Mouse (Mus musculus) right cerebral cortex, adult 18-20 months (tissue): Measurements from ENCODE around the gene Parp16.
"Not testable (repeated sequence)": the region's sequence is repeated elsewhere in the genome, so short reads cannot be mapped to it uniquely, and the experiment has no call there.

Source experiments
- DNase-seq: peaks from one replicate; pipeline ENCODE4 v3.0.0; 2022; ENCODE audit warnings: mixed read lengths

The Parp16 gene

DNA sequence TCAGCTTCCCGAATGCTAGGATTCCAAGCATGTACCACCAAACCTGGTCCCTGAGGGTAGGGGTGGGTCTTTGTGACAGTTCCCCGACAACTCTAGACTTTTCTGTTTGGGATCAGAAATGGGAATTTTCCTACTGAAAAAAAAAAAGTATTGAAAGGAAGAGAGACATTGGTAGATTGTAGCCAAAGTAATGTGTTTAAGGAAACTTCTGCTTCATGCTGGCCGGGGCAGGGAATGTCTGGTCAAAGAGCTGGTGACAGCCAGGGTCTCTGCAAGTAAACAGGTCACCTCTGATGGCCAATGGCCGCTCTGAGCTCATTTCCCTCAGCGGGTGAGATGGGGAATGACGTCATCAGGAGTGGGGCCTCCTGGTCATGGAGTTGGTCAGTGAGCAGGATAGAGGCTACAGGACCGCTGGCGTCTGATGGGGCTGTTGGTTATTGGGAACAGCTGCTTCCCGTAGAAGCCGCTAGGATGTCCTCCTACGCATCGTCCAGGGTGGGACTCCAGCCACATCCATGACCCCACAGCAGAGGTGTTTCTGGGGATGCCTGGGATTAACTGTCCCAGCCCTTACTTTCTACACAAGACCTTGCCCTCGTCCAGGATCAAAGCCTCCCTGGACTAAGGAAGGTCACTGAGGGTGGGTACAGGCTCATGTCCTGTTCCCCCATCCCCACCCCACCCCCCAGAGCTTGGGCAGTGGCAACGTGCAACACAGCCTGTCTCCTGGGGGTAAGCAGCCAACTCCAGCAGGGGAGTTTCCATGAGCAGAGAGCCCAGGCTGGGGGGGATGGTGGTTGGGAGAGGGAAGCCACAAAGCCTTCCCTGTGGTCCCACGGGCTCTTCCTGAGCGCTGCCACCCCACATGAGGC, 52.6 kb downstream of the Parp16 start:
- no peak for DNase-seq

GRCm38 (mm10) chr9:65248377-65248690, 53.2 kb downstream of the Parp16 start:
- DNase-seq, result no peak

GRCm38 (mm10) chr9:65252026-65252425, 56.9 kb downstream of the Parp16 start:
- no peak for DNase-seq

- no peak for DNase-seq
Observed at GRCm38 (mm10) chr9:65255906-65256600, 60.9 kb downstream of the Parp16 start.

- no peak for DNase-seq
Observed at GRCm38 (mm10) chr9:65257218-65257910, 62.2 kb downstream of the Parp16 start.

DNA sequence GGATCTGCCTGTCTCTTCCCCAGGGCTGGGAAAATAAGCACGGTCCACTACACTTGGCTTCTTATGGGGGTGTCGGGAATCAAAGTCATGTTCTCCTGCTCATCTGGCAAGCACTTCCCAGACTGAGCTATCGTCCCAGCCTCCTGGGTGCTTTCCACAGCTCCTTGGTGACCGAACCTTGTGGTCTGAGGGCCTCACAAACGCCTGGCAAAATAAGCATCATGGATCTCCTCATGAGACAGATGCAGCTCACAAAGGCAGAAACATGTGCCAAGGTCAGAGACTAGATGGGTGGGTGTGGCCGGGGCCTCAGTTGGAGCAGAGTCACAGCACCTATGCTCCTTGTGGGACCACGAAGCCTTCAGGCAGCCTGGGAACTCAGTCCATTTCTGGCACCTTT, 64.2 kb downstream of the Parp16 start:
- no peak for DNase-seq

GRCm38 (mm10) chr9:65261591-65262230, 66.6 kb downstream of the Parp16 start:
- no peak for DNase-seq

GRCm38 (mm10) chr9:65262641-65263120, 67.5 kb downstream of the Parp16 start:
- DNase-seq, result no peak

GRCm38 (mm10) chr9:65264959-65265358, 69.8 kb downstream of the Parp16 start, which contains the start of gene Cilp:
Gene Cilp (plus strand): TSS chr9:65265180.
- DNase-seq, result no peak

DNA sequence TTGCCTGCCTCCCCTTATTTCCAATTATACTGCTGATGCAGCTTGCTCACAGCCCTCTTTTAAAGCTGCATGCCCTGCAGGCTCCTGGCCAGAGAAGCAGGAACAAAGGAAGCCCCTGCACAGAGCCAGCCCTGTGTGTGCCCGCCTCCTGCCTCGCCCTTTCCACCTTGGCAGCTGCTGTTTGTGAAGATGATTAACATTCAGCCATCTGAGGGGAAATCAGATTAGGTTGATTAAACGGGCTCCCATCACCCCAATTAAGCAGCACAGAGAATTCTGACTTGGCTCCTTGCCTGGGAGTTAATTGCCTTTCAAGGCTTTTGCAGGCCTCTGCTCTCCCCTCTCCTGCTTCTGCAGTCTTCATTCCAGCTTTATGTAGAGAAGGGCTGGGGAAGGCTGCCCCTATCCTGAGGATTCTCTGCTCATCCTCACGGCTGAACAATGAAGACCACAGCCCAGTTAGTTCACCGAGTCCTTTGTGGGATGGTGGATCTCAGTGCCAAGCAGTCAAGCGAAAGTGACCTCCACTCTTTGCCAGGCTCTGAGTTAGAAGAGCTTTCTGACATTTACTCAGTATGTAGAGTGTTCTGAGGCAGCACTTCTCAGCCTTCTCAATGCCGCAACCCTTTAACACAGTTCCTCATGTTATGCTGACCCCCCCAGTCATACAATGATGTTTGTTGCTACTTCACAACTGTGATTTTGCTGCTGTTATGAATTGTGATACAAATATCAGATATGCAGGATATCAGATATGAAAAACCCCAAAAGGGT, 72.8 kb downstream of the Parp16 start:
- peak; percentile 28 for DNase-seq

DNA sequence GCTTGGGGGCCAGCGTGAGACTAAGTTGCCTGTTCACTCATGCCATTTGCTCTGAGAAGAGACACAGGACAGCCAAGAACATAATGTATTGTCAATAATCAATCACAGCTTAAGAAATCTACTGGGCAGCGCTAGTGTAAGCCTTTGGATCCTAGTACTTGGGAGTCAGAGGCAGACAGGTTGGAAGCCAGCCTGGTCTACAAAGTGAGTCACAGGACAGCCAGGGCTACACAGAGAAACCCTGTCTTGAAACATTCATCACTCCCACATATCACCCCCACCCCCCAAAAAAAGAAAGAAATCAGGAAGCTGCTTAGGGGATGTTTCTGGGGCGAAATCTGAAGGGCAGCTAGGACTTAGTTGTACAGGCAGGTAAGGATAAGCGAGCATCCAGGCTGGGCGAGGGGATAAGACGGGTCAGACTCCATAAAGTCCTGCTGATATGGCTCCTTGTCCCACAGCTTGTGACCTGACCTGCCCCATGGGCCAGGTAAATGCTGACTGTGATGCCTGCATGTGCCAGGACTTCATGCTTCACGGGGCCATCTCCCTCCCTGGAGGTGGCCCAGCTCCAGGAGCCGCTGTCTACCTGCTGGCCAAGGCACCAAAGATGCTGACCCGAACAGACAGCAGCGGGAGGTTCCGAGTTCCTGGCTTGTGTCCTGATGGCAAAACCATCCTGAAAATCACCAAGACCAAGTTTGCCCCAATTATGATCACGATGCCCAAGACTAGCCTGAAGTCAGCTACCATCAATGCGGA, 78.1 kb downstream of the Parp16 start:
- DNase-seq, result no peak

- DNase-seq, result no peak
Observed at GRCm38 (mm10) chr9:65273873-65274272, 78.7 kb downstream of the Parp16 start.

DNA sequence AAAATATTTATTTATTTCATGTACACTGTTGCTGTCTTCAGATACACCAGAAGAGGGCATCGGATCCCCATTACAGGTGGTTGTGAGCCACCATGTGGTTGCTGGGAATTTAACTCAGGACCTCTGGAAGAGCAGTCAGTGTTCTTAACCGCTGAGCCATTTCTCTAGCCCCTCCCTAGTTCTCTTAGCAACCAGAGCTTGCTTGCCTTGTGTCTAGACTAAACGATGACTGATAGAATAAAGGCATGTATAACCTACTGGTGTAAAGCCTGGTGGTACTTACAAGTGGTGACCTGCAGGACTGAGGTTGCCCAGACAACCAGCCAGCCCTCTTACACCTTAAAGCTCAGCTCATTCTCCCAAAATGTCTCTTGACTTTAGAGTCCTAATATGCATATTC, 79.7 kb downstream of the Parp16 start:
- not testable (repeated sequence) for DNase-seq

- DNase-seq, result no peak
Observed at GRCm38 (mm10) chr9:65275810-65276530, 80.8 kb downstream of the Parp16 start.

GRCm38 (mm10) chr9:65281536-65282151, 86.5 kb downstream of the Parp16 start:
- peak; percentile 15 for DNase-seq

GRCm38 (mm10) chr9:65283301-65283700, 88.1 kb downstream of the Parp16 start:
- DNase-seq, result peak; percentile 40

DNA sequence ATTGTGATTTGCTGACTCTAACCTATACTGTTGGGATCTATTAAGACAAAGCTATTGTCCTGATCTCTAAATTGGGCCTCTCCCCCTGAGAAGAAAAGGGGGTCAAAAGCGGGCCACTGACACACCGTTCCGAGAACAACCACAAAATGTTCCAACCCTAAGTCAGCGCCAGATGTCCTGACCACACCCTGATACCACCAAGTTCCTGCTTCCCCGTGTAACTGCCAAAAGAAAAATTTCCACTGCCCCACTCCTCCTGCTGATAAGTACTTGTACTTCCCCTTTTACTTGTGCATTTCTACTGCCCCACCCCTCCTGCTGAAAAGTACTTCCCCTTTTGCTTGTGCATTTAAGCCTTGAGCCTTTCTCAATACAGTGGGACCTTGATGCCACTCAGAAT, 93.1 kb downstream of the Parp16 start:
- not testable (repeated sequence) for DNase-seq
